Mouse (Mus musculus) retina, postnatal 1 day (tissue): ENCODE results near the gene Serpinb2.

Experiments used
- DNase-seq: peaks from one replicate; pipeline ENCODE4 v3.0.0-alpha.2; 2012

Gene Serpinb2

DNA sequence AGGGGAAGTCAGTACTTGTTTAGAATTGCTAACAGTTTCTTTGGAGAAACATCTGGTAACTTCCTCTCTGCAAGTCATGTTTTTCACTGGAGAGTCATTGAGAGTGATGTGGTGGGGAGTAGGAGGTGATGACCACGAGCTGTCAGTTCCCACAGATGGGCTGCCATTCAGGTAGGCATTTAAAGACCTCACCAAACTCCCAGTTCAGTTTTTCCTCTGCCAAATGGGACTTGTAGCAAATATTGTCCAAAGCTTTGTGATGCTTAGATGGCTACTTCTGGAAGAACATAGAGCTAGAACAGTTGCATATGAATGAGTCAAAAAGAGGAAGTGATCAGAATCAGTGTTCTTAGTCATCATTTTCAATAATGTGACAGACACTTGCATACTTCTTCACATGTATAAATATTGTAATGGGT lies 72.7 kb downstream of the Serpinb2 start:
- no peak for DNase-seq

DNA sequence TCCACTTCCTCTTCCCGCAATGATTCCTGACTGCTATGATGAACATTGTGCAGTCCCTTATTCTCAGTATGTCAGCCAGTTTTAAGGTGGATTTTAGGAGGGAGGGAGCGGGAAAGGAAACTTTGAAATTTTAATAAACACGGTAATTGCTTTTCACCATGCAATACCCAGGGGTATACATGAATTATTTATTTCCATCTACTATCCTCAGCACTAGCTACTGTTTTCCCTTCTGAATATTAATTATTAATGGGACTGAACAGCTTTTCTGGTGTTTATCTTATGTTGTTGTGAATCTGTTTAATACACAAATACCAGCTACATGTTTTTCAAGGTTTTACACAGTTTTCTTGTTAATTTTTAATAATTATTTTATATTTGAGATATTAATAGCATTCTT lies 73.7 kb downstream of the Serpinb2 start:
- no peak for DNase-seq
